Mouse (Mus musculus): ENCODE data around the gene Medag.

The Medag gene

GRCm38 (mm10) chr5:149385228-149385961, 26.2 kb upstream of the Medag start:
- DNase-seq: no peak

GRCm38 (mm10) chr5:149386294-149386850, 25.2 kb upstream of the Medag start:
- DNase-seq: no peak

- DNase-seq: no peak
Observed at GRCm38 (mm10) chr5:149388947-149389346, 22.6 kb upstream of the Medag start.

GRCm38 (mm10) chr5:149389548-149390211, 21.9 kb upstream of the Medag start:
- peak in 1 of 2 experiments; percentile 36 for DNase-seq

- DNase-seq: no peak
Observed at GRCm38 (mm10) chr5:149391574-149392375, 19.8 kb upstream of the Medag start.

- DNase-seq: no peak
Observed at GRCm38 (mm10) chr5:149392420-149392988, 19.0 kb upstream of the Medag start.

- DNase-seq: no peak
Observed at GRCm38 (mm10) chr5:149401446-149401975, 10.0 kb upstream of the Medag start.

- no peak for DNase-seq
Observed at GRCm38 (mm10) chr5:149402029-149402428, 9.5 kb upstream of the Medag start.

- DNase-seq: peak; percentile 27 to 34
Observed at GRCm38 (mm10) chr5:149403386-149403785, 8.2 kb upstream of the Medag start.

GRCm38 (mm10) chr5:149404710-149405109, 6.8 kb upstream of the Medag start:
- no peak for DNase-seq

- no peak for DNase-seq
Observed at GRCm38 (mm10) chr5:149406791-149407276, 4.7 kb upstream of the Medag start.

GRCm38 (mm10) chr5:149409502-149409901, 2.0 kb upstream of the Medag start:
- no peak for DNase-seq

GRCm38 (mm10) chr5:149412194-149412575, 636 bp downstream of the Medag start:
- DNase-seq: no peak

GRCm38 (mm10) chr5:149412671-149413070, 1.1 kb downstream of the Medag start:
- peak; percentile 41 to 42 for DNase-seq

- no peak for DNase-seq
Observed at GRCm38 (mm10) chr5:149414369-149415167, 3.0 kb downstream of the Medag start.

- DNase-seq: peak in 1 of 2 experiments; percentile 37
Observed at GRCm38 (mm10) chr5:149417381-149417780, 5.8 kb downstream of the Medag start.

- DNase-seq: no peak
Observed at GRCm38 (mm10) chr5:149426525-149426924, 15.0 kb downstream of the Medag start.

GRCm38 (mm10) chr5:149427277-149428060, 15.9 kb downstream of the Medag start:
- no peak for DNase-seq

- DNase-seq: peak; percentile 42 to 48
Observed at GRCm38 (mm10) chr5:149428347-149428746, 16.8 kb downstream of the Medag start.

GRCm38 (mm10) chr5:149428810-149429255, 17.3 kb downstream of the Medag start:
- peak; percentile 97 to 98 for DNase-seq
